ENCODE assay signal across 13 mouse cellular contexts in genomic region chr8:57842462-57843391, GRCm38 (mm10).
A peak's percentile ranks its signal among the peaks of the same experiment; 100 is the strongest.
DNase-seq lines count a peak whose midpoint lies in the region; ATAC-seq and TF ChIP-seq lines count a peak whose summit lies in the region.
"Had no signal": no experiment of that assay in that cellular context is flagged by ENCODE, and none has a peak within 500 bp of the region (broad histone marks: within the 10 kb centered on the region; RNA-seq: fewer than 3 reads in every experiment).

No protein-coding gene starts in this region.

- H3K4me1 ChIP-seq in kidney, postnatal 0 days (replicated peaks; ENCODE audit: insufficient read depth, low read length): no peaks in the 10 kb centered on the region
- no peaks in the 10 kb centered on the region for H3K4me1 ChIP-seq in kidney, embryonic 15.5 days
- peaks cover 5% of the 10 kb centered on the region; the same call in 1 of the 2 replicates for H3K4me1 ChIP-seq in midbrain, embryonic 15.5 days
- H3K4me1 ChIP-seq: heart, embryonic 12.5 days; stomach, embryonic 15.5 days had no signal

- no peak overlapping the region for H3K4me3 ChIP-seq in kidney, postnatal 0 days (replicated peaks; ENCODE audit: low read depth, low read length)
- H3K4me3 ChIP-seq in kidney, embryonic 15.5 days (replicated peaks): no peak overlapping the region
- no peak overlapping the region for H3K4me3 ChIP-seq in midbrain, embryonic 15.5 days
- H3K4me3 ChIP-seq: heart, embryonic 12.5 days; stomach, embryonic 15.5 days had no signal

- DNase-seq in kidney, postnatal 0 days (ENCODE audit: low spot score): peak; percentile 63
- DNase-seq in right cerebral cortex, adult 2 months (ENCODE audit: low spot score in 2 of 2): peak; percentile 12 to 36
- DNase-seq in right cerebral cortex, adult 18-20 months: no peak
- peak; percentile 23 to 65 for DNase-seq in cerebellum, postnatal 14 days
- DNase-seq in spleen, adult 12 weeks (ENCODE audit: low spot score): no peak
- DNase-seq in embryo, embryonic 11 days: no peak
- DNase-seq: adrenal gland, postnatal 36 days; kidney, adult 18-20 months had no signal

- no peak overlapping the region for H3K9ac ChIP-seq in kidney, postnatal 0 days (ENCODE audit: low read depth, low read length)
- H3K9ac ChIP-seq in kidney, embryonic 15.5 days: no peak overlapping the region
- no peak overlapping the region for H3K9ac ChIP-seq in midbrain, embryonic 15.5 days
- H3K9ac ChIP-seq: heart, embryonic 12.5 days; stomach, embryonic 15.5 days had no signal

- H3K27me3 ChIP-seq in kidney, postnatal 0 days (ENCODE audit: insufficient read depth, low read length): no peaks in the 10 kb centered on the region
- no peaks in the 10 kb centered on the region for H3K27me3 ChIP-seq in kidney, embryonic 15.5 days
- H3K27me3 ChIP-seq in midbrain, embryonic 15.5 days (replicated peaks): no peaks in the 10 kb centered on the region
- H3K27me3 ChIP-seq: CH12.LX; heart, embryonic 12.5 days; stomach, embryonic 15.5 days had no signal

- no peak overlapping the region for H3K4me2 ChIP-seq in kidney, postnatal 0 days (ENCODE audit: low read length)
- no peak overlapping the region for H3K4me2 ChIP-seq in kidney, embryonic 15.5 days
- no peak overlapping the region for H3K4me2 ChIP-seq in midbrain, embryonic 15.5 days
- H3K4me2 ChIP-seq: heart, embryonic 12.5 days; stomach, embryonic 15.5 days had no signal

- 75% methylated on average over 13 of the region's 13 CpGs for WGBS in kidney, postnatal 0 days
- WGBS in kidney, embryonic 15.5 days: 73% methylated on average over 13 of the region's 13 CpGs
- WGBS in midbrain, embryonic 15.5 days: 57% methylated on average over 13 of the region's 13 CpGs

- TF ChIP-seq CTCF in kidney, postnatal 0 days (IDR thresholded peaks at IDR 0.05; ENCODE audit: low read depth): no peak

- H3K9me3 ChIP-seq in kidney, postnatal 0 days (replicated peaks; ENCODE audit: low read length): no peaks in the 10 kb centered on the region
- H3K9me3 ChIP-seq in kidney, embryonic 15.5 days (replicated peaks): no peaks in the 10 kb centered on the region
- H3K9me3 ChIP-seq in midbrain, embryonic 15.5 days: no peaks in the 10 kb centered on the region
- H3K9me3 ChIP-seq: heart, embryonic 12.5 days; stomach, embryonic 15.5 days had no signal

- H3K36me3 ChIP-seq in kidney, postnatal 0 days (ENCODE audit: insufficient read depth, low read length): no peaks in the 10 kb centered on the region
- H3K36me3 ChIP-seq in kidney, embryonic 15.5 days: no peaks in the 10 kb centered on the region
- no peaks in the 10 kb centered on the region for H3K36me3 ChIP-seq in midbrain, embryonic 15.5 days (replicated peaks)
- H3K36me3 ChIP-seq: heart, embryonic 12.5 days; stomach, embryonic 15.5 days had no signal

- no peak overlapping the region for H3K27ac ChIP-seq in kidney, postnatal 0 days
- no peak overlapping the region for H3K27ac ChIP-seq in kidney, embryonic 15.5 days
- no peak overlapping the region for H3K27ac ChIP-seq in midbrain, embryonic 15.5 days
- H3K27ac ChIP-seq: stomach, embryonic 15.5 days had no signal

- ATAC-seq in kidney, postnatal 0 days (replicated peaks; ENCODE audit: low FRiP score, low read depth): no peak
- no peak for ATAC-seq in kidney, embryonic 15.5 days (replicated peaks; ENCODE audit: low FRiP score)
- peak; percentile 76 for ATAC-seq in midbrain, embryonic 15.5 days (replicated peaks)

Comparison
In these comparisons a context has a peak if more than half of its experiments do, and no peak if none do; other contexts are left out.
1. DNase-seq: peak in kidney, postnatal 0 days (single experiment), right cerebral cortex, adult 2 months (2 of 2) and cerebellum, postnatal 14 days (2 of 2); none in right cerebral cortex, adult 18-20 months (single experiment), spleen, adult 12 weeks (single experiment) and embryo, embryonic 11 days (single experiment).